8 mouse cellular contexts compared by ENCODE assay signal in genomic region chr5:145231893-145232411, GRCm38 (mm10). TPM values are rescaled to one million over a fixed set of nuclear protein-coding genes. Genes with fewer than 3 reads are reported as not detected.
DNase-seq lines count a peak whose midpoint lies in the region; ATAC-seq and TF ChIP-seq lines count a peak whose summit lies in the region.

No protein-coding gene starts in this region.

- no peak for DNase-seq in heart, adult 11 months
- no peak for DNase-seq in G1E (ENCODE audit: low spot score)
- no peak for DNase-seq in limb, embryonic 10.5 days (ENCODE audit: low spot score)
- no peak for DNase-seq in urinary bladder, postnatal 36 days (ENCODE audit: low spot score in 2 of 2)
- no peak for DNase-seq in urinary bladder, postnatal 14 days (ENCODE audit: low spot score)

- no peaks in the 10 kb centered on the region for H3K9me3 ChIP-seq in heart, embryonic 14.5 days (ENCODE audit: control insufficient read depth, low read length)
- no peaks in the 10 kb centered on the region for H3K9me3 ChIP-seq in G1E (replicated peaks)
- no peaks in the 10 kb centered on the region for H3K9me3 ChIP-seq in embryonic facial prominence, embryonic 13.5 days
- H3K9me3 ChIP-seq in limb, embryonic 10.5 days (replicated peaks): no peaks in the 10 kb centered on the region
- H3K9me3 ChIP-seq in neural tube, embryonic 14.5 days (ENCODE audit: control insufficient read depth, low read length): no peaks in the 10 kb centered on the region

- H3K4me3 ChIP-seq in heart, embryonic 14.5 days (ENCODE audit: control insufficient read depth in 1 of 2, insufficient read depth in 1 of 2, low read depth in 1 of 2, low read length in 2 of 2): peak overlapping the region; percentile 93 to 100
- H3K4me3 ChIP-seq in G1E (ENCODE audit: low read depth, low read length): peak overlapping the region; percentile 98
- peak overlapping the region; percentile 99 for H3K4me3 ChIP-seq in embryonic facial prominence, embryonic 13.5 days
- H3K4me3 ChIP-seq in limb, embryonic 10.5 days: peak overlapping the region; percentile 91
- H3K4me3 ChIP-seq in neural tube, embryonic 14.5 days (ENCODE audit: low read depth, low read length): peak overlapping the region; percentile 99

- H3K4me1 ChIP-seq in heart, embryonic 14.5 days (ENCODE audit: control insufficient read depth in 2 of 2, insufficient read depth in 2 of 2, low read length in 2 of 2): peaks cover 0 to 18% of the 10 kb centered on the region in 2 experiments; a peak in 2 of 4 replicates
- H3K4me1 ChIP-seq in G1E (ENCODE audit: insufficient read depth, low read depth, low read length): peaks cover 46% of the 10 kb centered on the region
- peaks cover 16% of the 10 kb centered on the region for H3K4me1 ChIP-seq in embryonic facial prominence, embryonic 13.5 days
- H3K4me1 ChIP-seq in limb, embryonic 10.5 days: peaks cover 11% of the 10 kb centered on the region
- H3K4me1 ChIP-seq in neural tube, embryonic 14.5 days (ENCODE audit: control insufficient read depth, insufficient read depth, low read length): peaks cover 16% of the 10 kb centered on the region

- no peaks in the 10 kb centered on the region for H3K27me3 ChIP-seq in heart, embryonic 14.5 days (ENCODE audit: control insufficient read depth, insufficient read depth, low read length)
- H3K27me3 ChIP-seq in G1E (ENCODE audit: insufficient read depth, low read length): no peaks in the 10 kb centered on the region
- H3K27me3 ChIP-seq in embryonic facial prominence, embryonic 13.5 days: no peaks in the 10 kb centered on the region
- no peaks in the 10 kb centered on the region for H3K27me3 ChIP-seq in limb, embryonic 10.5 days (ENCODE audit: low read depth, poor library complexity, severe bottlenecking)
- no peaks in the 10 kb centered on the region for H3K27me3 ChIP-seq in neural tube, embryonic 14.5 days (ENCODE audit: control insufficient read depth, insufficient read depth, low read length)

- H3K4me2 ChIP-seq in heart, embryonic 14.5 days (ENCODE audit: low read length): peak overlapping the region; percentile 68
- H3K4me2 ChIP-seq in embryonic facial prominence, embryonic 13.5 days: peak overlapping the region; percentile 79
- peak overlapping the region; percentile 71 for H3K4me2 ChIP-seq in neural tube, embryonic 14.5 days (ENCODE audit: low read depth, low read length)

- WGBS in heart, embryonic 14.5 days: 0% methylated on average over 46 of the region's 49 CpGs
- WGBS in embryonic facial prominence, embryonic 13.5 days: under 1% methylated on average over 49 of the region's 49 CpGs
- under 1% methylated on average over 49 of the region's 49 CpGs for WGBS in limb, embryonic 10.5 days
- WGBS in neural tube, embryonic 14.5 days: under 1% methylated on average over 31 of the region's 49 CpGs

- peaks cover 38% of the 10 kb centered on the region for H3K36me3 ChIP-seq in heart, embryonic 14.5 days (ENCODE audit: control insufficient read depth, insufficient read depth, low read length)
- peaks cover 40% of the 10 kb centered on the region for H3K36me3 ChIP-seq in G1E (replicated peaks)
- H3K36me3 ChIP-seq in embryonic facial prominence, embryonic 13.5 days: peaks cover 34% of the 10 kb centered on the region
- peaks cover 37% of the 10 kb centered on the region for H3K36me3 ChIP-seq in limb, embryonic 10.5 days
- peaks cover 8% of the 10 kb centered on the region for H3K36me3 ChIP-seq in neural tube, embryonic 14.5 days (ENCODE audit: control insufficient read depth, insufficient read depth, low read length)

- TF ChIP-seq CTCF in G1E (IDR thresholded peaks at IDR 0.05; ENCODE audit: low read depth, low read length): no peak

- H3K27ac ChIP-seq in heart, embryonic 14.5 days (replicated peaks in 1 of 2; ENCODE audit: control insufficient read depth in 1 of 2, insufficient read depth in 1 of 2, low read depth in 2 of 2, low read length in 2 of 2): peak overlapping the region; percentile 87 to 91
- peak overlapping the region; percentile 85 for H3K27ac ChIP-seq in embryonic facial prominence, embryonic 13.5 days
- H3K27ac ChIP-seq in limb, embryonic 10.5 days: peak overlapping the region; percentile 90
- H3K27ac ChIP-seq in neural tube, embryonic 14.5 days (ENCODE audit: low read depth, low read length): peak overlapping the region; percentile 92

- H3K9ac ChIP-seq in heart, embryonic 14.5 days (ENCODE audit: low read length): peak overlapping the region; percentile 99
- peak overlapping the region; percentile 99 for H3K9ac ChIP-seq in embryonic facial prominence, embryonic 13.5 days
- H3K9ac ChIP-seq in neural tube, embryonic 14.5 days (replicated peaks; ENCODE audit: low read depth, low read length): peak overlapping the region; percentile 98

- peak; percentile 37 for ATAC-seq in heart, embryonic 14.5 days (ENCODE audit: insufficient number of reproducible peaks, insufficient read depth, low FRiP score, low read depth)
- ATAC-seq in G1E (ENCODE audit: extremely low read depth, insufficient number of reproducible peaks, low FRiP score, poor library complexity, severe bottlenecking): no peak
- ATAC-seq in embryonic facial prominence, embryonic 13.5 days (ENCODE audit: insufficient number of reproducible peaks, insufficient read depth, low FRiP score, low TSS enrichment, low read depth): peak; percentile 63
- peak; percentile 76 for ATAC-seq in neural tube, embryonic 14.5 days (ENCODE audit: low read depth)

RNA-seq across cellular contexts. Expression of gene Zfp655, which starts 0.4 kb away (rescaled TPM):
- polyA plus RNA-seq in heart, embryonic 14.5 days (2014; fragmentation: Nextera tagmentation; extraction: Ambion mirVana): 37.3 and 38.6 TPM in 2 replicates
- 124 and 145 TPM in 2 replicates for total RNA-seq in G1E (2014; fragmentation: Nextera tagmentation)
- 92.8 and 101 TPM in 2 replicates for total RNA-seq in G1E (2017)
- polyA plus RNA-seq in G1E (2012): 25.1 and 32.6 TPM in 2 replicates
- 33.7 and 36.2 TPM in 2 replicates for polyA plus RNA-seq in embryonic facial prominence, embryonic 13.5 days (2015; fragmentation: Nextera tagmentation; extraction: Ambion mirVana)
- polyA plus RNA-seq in limb, embryonic 10.5 days (2016; fragmentation: Nextera tagmentation; extraction: Ambion mirVana): 26.0 and 31.2 TPM in 2 replicates
- 43.7 and 44.3 TPM in 2 replicates for polyA plus RNA-seq in neural tube, embryonic 14.5 days (2014; fragmentation: Nextera tagmentation; extraction: Ambion mirVana)

RNA-seq across cellular contexts. Expression of gene Zkscan5, which starts 27.6 kb away (rescaled TPM):
- 10.2 and 11.1 TPM in 2 replicates for polyA plus RNA-seq in heart, embryonic 14.5 days (2014; fragmentation: Nextera tagmentation; extraction: Ambion mirVana)
- 13.7 and 14.6 TPM in 2 replicates for total RNA-seq in G1E (2014; fragmentation: Nextera tagmentation)
- 9.2 and 10.4 TPM in 2 replicates for total RNA-seq in G1E (2017)
- polyA plus RNA-seq in G1E (2012): 1.3 and 2.8 TPM in 2 replicates
- polyA plus RNA-seq in embryonic facial prominence, embryonic 13.5 days (2015; fragmentation: Nextera tagmentation; extraction: Ambion mirVana): 18.0 and 18.2 TPM in 2 replicates
- polyA plus RNA-seq in limb, embryonic 10.5 days (2016; fragmentation: Nextera tagmentation; extraction: Ambion mirVana): 16.2 and 20.9 TPM in 2 replicates
- polyA plus RNA-seq in neural tube, embryonic 14.5 days (2014; fragmentation: Nextera tagmentation; extraction: Ambion mirVana): 13.5 and 15.4 TPM in 2 replicates

RNA-seq across cellular contexts. Expression of gene Zkscan14, which starts 30.3 kb away (rescaled TPM):
- 7.4 and 7.8 TPM in 2 replicates for polyA plus RNA-seq in heart, embryonic 14.5 days (2014; fragmentation: Nextera tagmentation; extraction: Ambion mirVana)
- total RNA-seq in G1E (2014; fragmentation: Nextera tagmentation): 9.6 and 9.9 TPM in 2 replicates
- 21.3 and 22.2 TPM in 2 replicates for total RNA-seq in G1E (2017)
- 2.9 and 3.6 TPM in 2 replicates for polyA plus RNA-seq in G1E (2012)
- 11.2 and 11.9 TPM in 2 replicates for polyA plus RNA-seq in embryonic facial prominence, embryonic 13.5 days (2015; fragmentation: Nextera tagmentation; extraction: Ambion mirVana)
- polyA plus RNA-seq in limb, embryonic 10.5 days (2016; fragmentation: Nextera tagmentation; extraction: Ambion mirVana): 6.6 and 7.3 TPM in 2 replicates
- polyA plus RNA-seq in neural tube, embryonic 14.5 days (2014; fragmentation: Nextera tagmentation; extraction: Ambion mirVana): 15.2 and 17.0 TPM in 2 replicates

RNA-seq across cellular contexts. Expression of gene Atp5j2, which starts 40.1 kb away (rescaled TPM):
- polyA plus RNA-seq in heart, embryonic 14.5 days (2014; fragmentation: Nextera tagmentation; extraction: Ambion mirVana): 1,222 and 1,313 TPM in 2 replicates
- 133 and 170 TPM in 2 replicates for total RNA-seq in G1E (2014; fragmentation: Nextera tagmentation)
- 257 and 304 TPM in 2 replicates for total RNA-seq in G1E (2017)
- 21.5 and 61.1 TPM in 2 replicates for polyA plus RNA-seq in G1E (2012)
- 668 and 696 TPM in 2 replicates for polyA plus RNA-seq in embryonic facial prominence, embryonic 13.5 days (2015; fragmentation: Nextera tagmentation; extraction: Ambion mirVana)
- 530 and 569 TPM in 2 replicates for polyA plus RNA-seq in limb, embryonic 10.5 days (2016; fragmentation: Nextera tagmentation; extraction: Ambion mirVana)
- polyA plus RNA-seq in neural tube, embryonic 14.5 days (2014; fragmentation: Nextera tagmentation; extraction: Ambion mirVana): 539 and 628 TPM in 2 replicates

RNA-seq across cellular contexts. Expression of gene Zscan25, which starts 48.3 kb away (rescaled TPM):
- 0.42 and 0.73 TPM in 2 replicates for polyA plus RNA-seq in heart, embryonic 14.5 days (2014; fragmentation: Nextera tagmentation; extraction: Ambion mirVana)
- total RNA-seq in G1E (2014; fragmentation: Nextera tagmentation) (23.7 and 33.2 TPM in 2 replicates), G1E (2017) (9.2 and 10.0 TPM in 2 replicates)
- polyA plus RNA-seq in G1E (2012): 34.7 and 44.8 TPM in 2 replicates
- polyA plus RNA-seq in embryonic facial prominence, embryonic 13.5 days (2015; fragmentation: Nextera tagmentation; extraction: Ambion mirVana): 0.80 and 0.83 TPM in 2 replicates
- polyA plus RNA-seq in limb, embryonic 10.5 days (2016; fragmentation: Nextera tagmentation; extraction: Ambion mirVana): 0.43 and 0.67 TPM in 2 replicates
- polyA plus RNA-seq in neural tube, embryonic 14.5 days (2014; fragmentation: Nextera tagmentation; extraction: Ambion mirVana): 0.40 and 0.57 TPM in 2 replicates
